Mouse (Mus musculus) adrenal gland (tissue): ENCODE results near the gene H2al3.

Experiments
- intact Hi-C: fragments of 180-260 bp; cut with DNase I; formaldehyde crosslinking; loops from one replicate; pipeline ENCODE4 v1.15.1; 2025
- long read RNA-seq, 2 experiments: library from polyadenylated mRNA; unstranded; transcript quantifications; one replicate each; pipeline ENCODE4 v2.0.0; 2020; ENCODE audit warnings: borderline replicate concordance in 1 of 2; ENCODE audit not compliant: insufficient replicate concordance in 1 of 2

Gene H2al3
- long read RNA-seq, experiment 1 = 0 reads
- long read RNA-seq, experiment 2 = 0 reads

- intact Hi-C loops = no loop called here
Observed at GRCm38 (mm10) chrX:9849403-9849802, at the start of gene H2al3. Gene H2al3, plus strand, starts transcription at chrX:9849703.

DNA sequence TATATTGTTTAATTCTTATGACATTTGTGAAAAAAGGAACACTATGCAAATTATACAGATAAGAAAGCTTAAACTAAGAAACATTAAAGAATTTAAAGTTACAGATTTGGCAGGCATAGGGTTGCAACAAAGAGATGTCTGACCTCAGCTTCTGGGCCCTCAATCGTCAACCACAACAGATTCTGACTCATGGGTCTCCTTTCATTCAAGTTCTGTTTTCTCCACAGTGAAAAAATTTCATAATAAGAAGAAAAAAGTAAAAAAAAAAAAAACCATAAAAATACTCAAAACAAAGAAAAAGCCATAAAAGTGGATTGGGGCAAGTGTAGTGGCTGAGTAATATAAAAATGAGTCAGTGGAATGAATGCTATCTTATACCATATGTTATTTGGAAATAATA is 39.4 kb upstream of the H2al3 start:
- intact Hi-C loops = no loop called here

- intact Hi-C loops = no loop called here
Observed at GRCm38 (mm10) chrX:9812469-9812868, 37.0 kb upstream of the H2al3 start.

DNA sequence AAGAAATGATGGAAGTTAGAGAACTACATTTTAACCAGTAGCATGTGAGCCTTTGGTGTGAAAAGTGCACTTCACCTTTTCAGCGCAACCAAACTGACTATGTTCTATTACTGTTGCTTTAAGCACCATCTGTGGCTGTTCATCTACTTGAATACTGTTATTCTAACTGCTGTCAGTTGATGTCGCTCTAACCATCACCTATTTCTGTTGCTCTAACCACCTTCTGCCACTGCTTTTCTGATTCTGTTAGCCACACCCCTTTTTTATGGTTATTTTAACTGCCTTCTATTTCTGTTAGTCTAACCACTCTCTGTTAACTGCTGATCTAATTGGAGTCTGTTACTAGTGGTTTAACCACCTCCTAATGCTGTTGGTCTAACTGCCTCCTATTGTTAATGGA is 14.7 kb upstream of the H2al3 start:
- intact Hi-C loops = no loop called here

- intact Hi-C loops = no loop called here
Observed at GRCm38 (mm10) chrX:9846628-9847027, 2.9 kb upstream of the H2al3 start, which contains the start of gene Hypm. Gene Hypm, plus strand, starts transcription at chrX:9846928.

DNA sequence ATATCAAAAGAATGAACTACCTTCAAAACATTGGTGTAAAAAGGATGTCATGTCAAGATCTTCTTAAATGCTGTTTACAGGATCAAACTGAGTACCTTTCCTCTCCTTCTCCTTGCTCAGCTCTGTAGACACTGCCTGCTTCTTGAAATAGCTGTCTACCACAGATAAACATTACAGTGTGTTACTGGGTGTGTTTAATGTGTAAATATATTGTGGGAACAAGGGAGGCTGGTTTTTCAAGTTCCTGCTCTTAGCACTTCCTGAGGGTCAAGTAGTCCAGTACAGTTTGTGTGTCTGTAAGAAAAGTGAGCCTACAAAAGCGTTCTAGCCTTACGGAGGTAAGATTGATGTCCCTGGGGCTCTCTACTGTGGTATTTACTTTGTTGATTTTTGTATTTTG is 12.4 kb downstream of the H2al3 start:
- intact Hi-C loops = no loop called here

DNA sequence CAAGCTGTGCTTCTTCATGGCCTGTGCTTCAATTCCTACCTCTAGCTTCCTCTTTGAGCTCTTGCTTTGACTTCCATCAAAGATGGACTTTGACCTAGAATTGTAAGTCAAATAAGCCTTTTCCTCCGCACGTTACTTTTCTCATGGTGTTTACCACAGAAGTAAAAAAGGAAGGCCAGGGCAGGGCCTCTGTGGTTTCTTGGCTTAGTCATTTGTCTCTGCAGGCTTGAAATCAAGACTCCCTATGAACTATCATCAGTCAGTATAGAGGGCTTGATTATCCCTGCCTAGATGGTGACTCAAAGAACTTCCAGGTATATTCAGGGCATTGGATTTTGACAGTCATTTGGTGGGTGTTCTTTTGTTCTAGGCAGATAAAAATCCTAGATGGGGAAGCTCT is 26.0 kb downstream of the H2al3 start:
- intact Hi-C loops = no loop called here

DNA sequence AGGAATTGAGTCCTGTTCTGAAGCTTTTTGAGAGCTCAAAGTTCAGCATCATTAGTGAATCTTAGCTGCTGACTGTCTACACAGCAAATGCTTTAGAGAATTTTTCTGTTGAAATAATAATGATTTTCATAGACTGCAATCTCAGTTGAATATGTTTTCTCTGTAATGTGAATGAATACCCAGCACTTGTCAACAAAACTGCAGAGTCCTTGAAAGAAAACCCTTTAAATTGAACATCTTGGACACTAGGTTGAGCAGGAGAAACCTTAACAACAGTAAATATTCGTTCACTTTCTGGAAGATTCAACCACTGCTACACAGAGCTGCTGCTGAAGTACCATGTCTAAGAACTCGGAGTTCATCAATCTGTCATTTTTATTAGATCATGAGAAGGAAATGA is 35.8 kb downstream of the H2al3 start, which contains the start of gene Sytl5:
Gene Sytl5 (plus strand): TSS at position 301 of the 400 bp plus-strand sequence.
- intact Hi-C loops = no loop called here
